Mouse (Mus musculus): ENCODE data around the gene Asic3. TPM values are rescaled to one million over a fixed set of nuclear protein-coding genes. Genes with fewer than 3 reads are reported as not detected.

The Asic3 gene
- total and polyA plus RNA-seq, 2 experiments from 2014 or later = 0.05 to 0.59 TPM

- Histone ChIP-seq H3K4me1 (ENCODE audit: insufficient read depth, low read length) (no peaks in the 10 kb centered on the region), H3K9me3 (ENCODE audit: low read length) (no peaks in the 10 kb centered on the region), H3K4me3 (ENCODE audit: low read depth, low read length) (no peak overlapping the region), H3K9ac (replicated peaks; ENCODE audit: low read length, poor library complexity, severe bottlenecking) (no peak overlapping the region), H3K27ac (ENCODE audit: low read depth, low read length) (no peak overlapping the region), H3K36me3 (ENCODE audit: insufficient read depth, low read length) (peaks cover 9% of the 10 kb centered on the region; the same call in 1 of the 2 replicates), H3K4me2 (ENCODE audit: low read depth, low read length, poor library complexity, severe bottlenecking) (no peak overlapping the region), H3K27me3 (ENCODE audit: insufficient read depth, low read length) (no peaks in the 10 kb centered on the region)
- DNase-seq (ENCODE audit: low spot score) (no peak), ATAC-seq (ENCODE audit: low FRiP score) (no peak)
- 92% methylated on average over 13 of the region's 13 CpGs for WGBS
- no peak for TF ChIP-seq CTCF (IDR thresholded peaks at IDR 0.05)
Observed at GRCm38 (mm10) chr5:24408651-24409050, 4.5 kb upstream of the Asic3 start.

DNA sequence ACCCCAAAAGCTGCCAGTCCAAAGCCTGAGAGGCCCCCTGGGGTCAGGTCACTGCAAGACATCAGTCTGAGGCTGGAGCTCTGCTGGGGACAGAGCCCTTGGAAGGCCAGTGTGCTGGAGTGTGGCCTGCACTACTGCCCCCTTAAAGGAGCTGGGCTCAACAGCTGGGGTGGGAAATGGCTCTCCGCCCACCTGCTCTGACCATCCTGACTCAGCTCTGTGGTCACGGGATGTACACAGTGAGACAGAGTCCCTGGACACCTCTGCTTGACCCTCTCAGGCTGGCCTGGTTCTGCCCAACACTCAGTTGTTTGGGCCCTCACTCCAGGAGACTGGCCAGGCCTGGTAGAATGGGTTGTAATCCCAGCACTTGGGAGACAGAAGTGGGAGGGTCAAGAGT lies 3.7 kb upstream of the Asic3 start:
- Histone ChIP-seq H3K4me3 (ENCODE audit: low read depth, low read length) (no peak overlapping the region), H3K27me3 (ENCODE audit: insufficient read depth, low read length) (no peaks in the 10 kb centered on the region), H3K36me3 (ENCODE audit: insufficient read depth, low read length) (peaks cover 5% of the 10 kb centered on the region; the same call in 1 of the 2 replicates), H3K27ac (ENCODE audit: low read depth, low read length) (no peak overlapping the region), H3K4me2 (ENCODE audit: low read depth, low read length, poor library complexity, severe bottlenecking) (no peak overlapping the region), H3K9me3 (ENCODE audit: low read length) (no peaks in the 10 kb centered on the region), H3K9ac (replicated peaks; ENCODE audit: low read length, poor library complexity, severe bottlenecking) (no peak overlapping the region), H3K4me1 (ENCODE audit: insufficient read depth, low read length) (no peaks in the 10 kb centered on the region)
- DNase-seq (ENCODE audit: low spot score) (no peak), ATAC-seq (ENCODE audit: low FRiP score) (no peak)
- 79% methylated on average over 2 of the region's 2 CpGs for whole genome bisulfite sequencing
- TF ChIP-seq CTCF (IDR thresholded peaks at IDR 0.05) = no peak

- H3K27me3 ChIP-seq (ENCODE audit: insufficient read depth, low read length) = no peaks in the 10 kb centered on the region
- TF ChIP-seq CTCF (IDR thresholded peaks at IDR 0.05) = no peak
- peaks cover 6% of the 10 kb centered on the region; the same call in 1 of the 2 replicates for H3K4me1 ChIP-seq (ENCODE audit: insufficient read depth, low read length)
- no peaks in the 10 kb centered on the region; the same call in none of the 2 replicates for H3K36me3 ChIP-seq (ENCODE audit: insufficient read depth, low read length)
- WGBS = 91% methylated on average over 2 of the region's 2 CpGs
- DNase-seq (ENCODE audit: low spot score) (no peak), ATAC-seq (ENCODE audit: low FRiP score) (no peak)
- no peaks in the 10 kb centered on the region for H3K9me3 ChIP-seq (ENCODE audit: low read length)
- H3K27ac ChIP-seq (ENCODE audit: low read depth, low read length) = no peak overlapping the region
- no peak overlapping the region for H3K4me2 ChIP-seq (ENCODE audit: low read depth, low read length, poor library complexity, severe bottlenecking)
- H3K9ac ChIP-seq (replicated peaks; ENCODE audit: low read length, poor library complexity, severe bottlenecking) = no peak overlapping the region
- no peak overlapping the region for H3K4me3 ChIP-seq (ENCODE audit: low read depth, low read length)
Observed at GRCm38 (mm10) chr5:24412063-24412462, 1.1 kb upstream of the Asic3 start.

DNA sequence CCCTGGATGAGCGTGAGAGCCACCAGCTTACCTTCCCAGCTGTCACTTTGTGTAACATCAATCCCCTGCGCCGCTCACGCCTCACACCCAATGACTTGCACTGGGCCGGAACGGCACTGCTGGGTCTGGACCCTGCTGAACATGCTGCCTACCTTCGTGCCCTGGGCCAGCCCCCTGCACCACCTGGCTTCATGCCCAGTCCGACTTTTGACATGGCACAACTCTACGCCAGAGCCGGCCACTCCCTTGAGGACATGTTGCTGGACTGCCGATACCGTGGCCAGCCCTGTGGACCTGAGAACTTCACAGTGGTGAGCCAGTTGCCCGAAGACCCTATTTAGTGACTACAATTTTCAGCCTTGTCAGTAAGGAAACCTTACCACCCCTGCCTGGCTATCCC lies 746 bp downstream of the Asic3 start:
- no peak for TF ChIP-seq CTCF (IDR thresholded peaks at IDR 0.05)
- no peaks in the 10 kb centered on the region for H3K9me3 ChIP-seq (ENCODE audit: low read length)
- H3K9ac ChIP-seq (replicated peaks; ENCODE audit: low read length, poor library complexity, severe bottlenecking) = no peak overlapping the region
- H3K36me3 ChIP-seq (ENCODE audit: insufficient read depth, low read length) = no peaks in the 10 kb centered on the region; the same call in 1 of the 2 replicates
- no peak for ATAC-seq (ENCODE audit: low FRiP score)
- H3K27me3 ChIP-seq (ENCODE audit: insufficient read depth, low read length) = no peaks in the 10 kb centered on the region
- DNase-seq (ENCODE audit: low spot score) = no peak
- H3K27ac ChIP-seq (ENCODE audit: low read depth, low read length) = no peak overlapping the region
- H3K4me3 ChIP-seq (ENCODE audit: low read depth, low read length) = no peak overlapping the region
- WGBS = 85% methylated on average over 13 of the region's 13 CpGs
- peaks cover 6% of the 10 kb centered on the region; the same call in 1 of the 2 replicates for H3K4me1 ChIP-seq (ENCODE audit: insufficient read depth, low read length)
- no peak overlapping the region for H3K4me2 ChIP-seq (ENCODE audit: low read depth, low read length, poor library complexity, severe bottlenecking)

- Histone ChIP-seq H3K4me1 (ENCODE audit: insufficient read depth, low read length) (peaks cover 6% of the 10 kb centered on the region; the same call in 1 of the 2 replicates), H3K36me3 (ENCODE audit: insufficient read depth, low read length) (peaks cover 23% of the 10 kb centered on the region), H3K4me2 (ENCODE audit: low read depth, low read length, poor library complexity, severe bottlenecking) (peak overlapping the region; percentile 32; the same call in 1 of the 2 replicates), H3K4me3 (ENCODE audit: low read depth, low read length) (no peak overlapping the region), H3K27ac (ENCODE audit: low read depth, low read length) (no peak overlapping the region), H3K9ac (replicated peaks; ENCODE audit: low read length, poor library complexity, severe bottlenecking) (no peak overlapping the region), H3K27me3 (ENCODE audit: insufficient read depth, low read length) (no peaks in the 10 kb centered on the region), H3K9me3 (ENCODE audit: low read length) (no peaks in the 10 kb centered on the region)
- peak; percentile 73 for TF ChIP-seq CTCF (IDR thresholded peaks at IDR 0.05)
- 7% methylated on average over 21 of the region's 21 CpGs for WGBS
- peak; percentile 83 for DNase-seq (ENCODE audit: low spot score)
- ATAC-seq (ENCODE audit: low FRiP score) = peak; percentile 55
Observed at GRCm38 (mm10) chr5:24416222-24416736, 3.1 kb downstream of the Asic3 start.

GRCm38 (mm10) chr5:24417587-24417986 lies 4.4 kb downstream of the Asic3 start:
- ATAC-seq (ENCODE audit: low FRiP score) = no peak
- no peaks in the 10 kb centered on the region for H3K9me3 ChIP-seq (ENCODE audit: low read length)
- WGBS = 89% methylated on average over 10 of the region's 10 CpGs
- DNase-seq (ENCODE audit: low spot score) = no peak
- no peak overlapping the region for H3K27ac ChIP-seq (ENCODE audit: low read depth, low read length)
- H3K27me3 ChIP-seq (ENCODE audit: insufficient read depth, low read length) = no peaks in the 10 kb centered on the region
- H3K4me2 ChIP-seq (ENCODE audit: low read depth, low read length, poor library complexity, severe bottlenecking) = no peak overlapping the region
- no peak overlapping the region for H3K4me3 ChIP-seq (ENCODE audit: low read depth, low read length)
- no peak overlapping the region for H3K9ac ChIP-seq (replicated peaks; ENCODE audit: low read length, poor library complexity, severe bottlenecking)
- peaks cover 8% of the 10 kb centered on the region; the same call in 1 of the 2 replicates for H3K4me1 ChIP-seq (ENCODE audit: insufficient read depth, low read length)
- TF ChIP-seq CTCF (IDR thresholded peaks at IDR 0.05) = no peak
- peaks cover 25% of the 10 kb centered on the region for H3K36me3 ChIP-seq (ENCODE audit: insufficient read depth, low read length)
